Mouse (Mus musculus) lung, postnatal 0 days (tissue): ENCODE results near the gene Frem2.

ENCODE experiments used
- CTCF ChIP-seq: IDR thresholded peaks from 2 replicates; pipeline ENCODE4 v1.5.1; 2016; ENCODE audit warnings: antibody characterized with exemption, mild to moderate bottlenecking
- EP300 ChIP-seq: IDR thresholded peaks from 2 replicates; pipeline ENCODE4 v1.6.1; 2016; ENCODE audit warnings: antibody characterized with exemption, mild to moderate bottlenecking, control low read depth

- TF ChIP-seq CTCF (no peak), EP300 (no peak)
Measured at GRCm38 (mm10) chr3:53498351-53498905, 158.7 kb downstream of the Frem2 start.
